ENCODE assay signal across 8 mouse cellular contexts in the genomic region with DNA sequence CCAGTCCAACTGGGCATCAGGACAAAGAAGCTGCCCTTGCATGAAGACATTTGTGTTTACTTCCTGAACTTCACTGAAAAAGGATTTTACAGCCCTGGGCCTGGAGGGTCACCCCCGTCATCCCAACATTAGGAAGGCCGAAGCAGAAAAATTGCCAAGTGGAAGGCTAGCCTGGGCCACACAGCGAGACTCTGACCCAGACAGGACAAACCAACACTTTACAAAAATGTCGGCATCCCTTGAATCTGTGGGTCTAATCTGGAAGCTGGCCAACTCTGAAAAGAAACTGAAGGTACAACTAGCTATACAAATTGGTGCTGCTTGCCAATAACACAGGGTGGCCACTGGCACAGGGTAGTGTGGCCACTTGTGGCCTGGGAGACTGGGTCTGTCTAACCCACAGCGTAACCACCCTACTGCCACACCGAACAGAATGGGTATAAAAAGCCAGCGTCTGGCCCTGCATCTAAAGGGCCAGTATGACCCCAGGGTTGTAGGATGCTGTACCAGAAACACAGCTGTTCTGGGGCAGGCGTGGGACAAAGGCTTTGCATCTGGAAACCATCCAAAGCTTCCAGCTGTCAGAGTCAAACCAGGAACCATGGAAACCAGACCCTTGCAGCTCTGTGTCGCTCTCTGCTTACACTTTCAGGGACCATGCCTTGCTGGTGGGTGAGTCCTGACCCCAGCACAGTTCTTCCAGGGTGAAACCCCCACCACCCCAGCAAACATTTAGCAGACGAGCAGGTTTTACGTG. TPM values are rescaled to one million over a fixed set of nuclear protein-coding genes. Genes with fewer than 3 reads are reported as not detected.
A peak's percentile ranks its signal among the peaks of the same experiment; 100 is the strongest.
DNase-seq lines count a peak whose midpoint lies in the region; ATAC-seq and TF ChIP-seq lines count a peak whose summit lies in the region.

No protein-coding gene starts in this region.

- ATAC-seq in forebrain, embryonic 11.5 days (replicated peaks; ENCODE audit: low FRiP score), result no peak
- 0 out of 2 replicates have a peak, but pooled peaks have one; percentile 15 for ATAC-seq in common myeloid progenitor, adult 5-6 weeks (replicated peaks; ENCODE audit: low read depth, poor library complexity, severe bottlenecking)
- ATAC-seq in heart, embryonic 12.5 days (ENCODE audit: insufficient number of reproducible peaks, low FRiP score), result peak; percentile 52; the same call in 1 of the 2 replicates

- H3K4me1 ChIP-seq in forebrain, embryonic 10.5 days, result peaks cover 15% of the 10 kb centered on the region
- peaks cover 3% of the 10 kb centered on the region; the same call in 1 of the 2 replicates for H3K4me1 ChIP-seq in forebrain, embryonic 11.5 days (replicated peaks; ENCODE audit: control insufficient read depth, insufficient read depth, low read length)
- peaks cover 12% of the 10 kb centered on the region for H3K4me1 ChIP-seq in heart, embryonic 12.5 days (replicated peaks)
- peaks cover 20% of the 10 kb centered on the region for H3K4me1 ChIP-seq in olfactory bulb, adult 2 months (ENCODE audit: control insufficient read depth, insufficient read depth, low read length)

- no peak for TF ChIP-seq POLR2A in olfactory bulb, adult 2 months (IDR thresholded peaks at IDR 0.05; ENCODE audit: insufficient read depth, low read depth, low read length)

- no peaks in the 10 kb centered on the region for H3K36me3 ChIP-seq in forebrain, embryonic 10.5 days (replicated peaks)
- H3K36me3 ChIP-seq in forebrain, embryonic 11.5 days (ENCODE audit: control insufficient read depth, insufficient read depth, low read length), result no peaks in the 10 kb centered on the region
- H3K36me3 ChIP-seq in heart, embryonic 12.5 days, result no peaks in the 10 kb centered on the region

- 0 out of 2 replicates have a peak, but pooled peaks cover under 1% of the 10 kb centered on the region for H3K9me3 ChIP-seq in forebrain, embryonic 10.5 days
- H3K9me3 ChIP-seq in forebrain, embryonic 11.5 days (ENCODE audit: control insufficient read depth, low read length), result no peaks in the 10 kb centered on the region
- 0 out of 2 replicates have a peak, but pooled peaks cover under 1% of the 10 kb centered on the region for H3K9me3 ChIP-seq in heart, embryonic 12.5 days (replicated peaks)

- no peak for DNase-seq in forebrain, embryonic 10.5 days (ENCODE audit: extremely low spot score, low spot score)
- DNase-seq in forebrain, embryonic 11.5 days (ENCODE audit: low spot score), result no peak
- peak; percentile 67 to 71 for DNase-seq in kidney, postnatal 4 days
- DNase-seq in adrenal gland, adult 18-20 months (ENCODE audit: low spot score in 2 of 2), result no peak
- DNase-seq in urinary bladder, postnatal 10 days (ENCODE audit: low spot score), result no peak

- no peak overlapping the region for H3K4me3 ChIP-seq in forebrain, embryonic 10.5 days
- H3K4me3 ChIP-seq in forebrain, embryonic 11.5 days (ENCODE audit: low read depth, low read length), result no peak overlapping the region
- H3K4me3 ChIP-seq in heart, embryonic 12.5 days, result no peak overlapping the region
- peak overlapping the region; percentile 40 for H3K4me3 ChIP-seq in olfactory bulb, adult 2 months (ENCODE audit: insufficient read depth, low read depth, low read length)

- H3K9ac ChIP-seq in forebrain, embryonic 11.5 days (ENCODE audit: low read length), result no peak overlapping the region
- no peak overlapping the region for H3K9ac ChIP-seq in heart, embryonic 12.5 days

- no peak overlapping the region for H3K4me2 ChIP-seq in forebrain, embryonic 11.5 days (ENCODE audit: low read depth, low read length, severe bottlenecking)
- H3K4me2 ChIP-seq in heart, embryonic 12.5 days, result no peak overlapping the region

- peak overlapping the region; percentile 51; the same call in 1 of the 2 replicates for H3K27ac ChIP-seq in forebrain, embryonic 10.5 days
- H3K27ac ChIP-seq in forebrain, embryonic 11.5 days (ENCODE audit: low read depth, low read length), result no peak overlapping the region
- H3K27ac ChIP-seq in heart, embryonic 12.5 days (ENCODE audit: poor library complexity, severe bottlenecking), result no peak overlapping the region
- H3K27ac ChIP-seq in olfactory bulb, adult 2 months (ENCODE audit: insufficient read depth, low read depth, low read length), result peak overlapping the region; percentile 56; the same call in 1 of the 2 replicates

- 80% methylated on average over 11 of the region's 11 CpGs for WGBS in forebrain, embryonic 10.5 days
- WGBS in forebrain, embryonic 11.5 days, result 80% methylated on average over 11 of the region's 11 CpGs
- 56% methylated on average over 11 of the region's 11 CpGs for whole genome bisulfite sequencing in heart, embryonic 12.5 days
- 36% methylated on average over 11 of the region's 11 CpGs for WGBS in olfactory bulb, adult 2 months

- TF ChIP-seq CTCF in olfactory bulb, adult 2 months (IDR thresholded peaks at IDR 0.05; ENCODE audit: insufficient read depth, low read depth, low read length), result no peak

- no peaks in the 10 kb centered on the region for H3K27me3 ChIP-seq in forebrain, embryonic 10.5 days (ENCODE audit: poor library complexity, severe bottlenecking)
- no peaks in the 10 kb centered on the region for H3K27me3 ChIP-seq in forebrain, embryonic 11.5 days (ENCODE audit: control insufficient read depth, insufficient read depth, low read length)
- H3K27me3 ChIP-seq in heart, embryonic 12.5 days (replicated peaks), result no peaks in the 10 kb centered on the region

RNA-seq across cellular contexts. Expression of a gene that starts 7.2 kb away (rescaled TPM):
- polyA plus RNA-seq in forebrain, embryonic 10.5 days (2016; fragmentation: Nextera tagmentation; extraction: Ambion mirVana), result 18.3 and 19.1 TPM in 2 replicates
- polyA plus RNA-seq in forebrain, embryonic 11.5 days (2014; fragmentation: Nextera tagmentation; extraction: Ambion mirVana), result 29.8 and 31.1 TPM in 2 replicates
- total RNA-seq in common myeloid progenitor, adult 5-6 weeks (2017), result 23.1 and 25.1 TPM in 2 replicates
- 19.8 and 20.2 TPM in 2 replicates for polyA plus RNA-seq in heart, embryonic 12.5 days (2016; fragmentation: Nextera tagmentation; extraction: Ambion mirVana)
- 75.7 TPM in 1 of 2 replicates, not detected in the other for polyA plus RNA-seq in olfactory bulb, adult 2 months (2012; ENCODE audit: insufficient read depth, insufficient read length, low replicate concordance, missing spikeins)
- 10 to 100 TPM; 19.0 to 23.0 TPM for total RNA-seq in adrenal gland, adult 18-20 months (2021)

RNA-seq across cellular contexts. Expression of a gene that starts 37.4 kb away (rescaled TPM):
- polyA plus RNA-seq in forebrain, embryonic 10.5 days (2016; fragmentation: Nextera tagmentation; extraction: Ambion mirVana), result 214 and 224 TPM in 2 replicates
- polyA plus RNA-seq in forebrain, embryonic 11.5 days (2014; fragmentation: Nextera tagmentation; extraction: Ambion mirVana), result 225 and 246 TPM in 2 replicates
- 182 and 243 TPM in 2 replicates for total RNA-seq in common myeloid progenitor, adult 5-6 weeks (2017)
- polyA plus RNA-seq in heart, embryonic 12.5 days (2016; fragmentation: Nextera tagmentation; extraction: Ambion mirVana), result 494 and 510 TPM in 2 replicates
- polyA plus RNA-seq in olfactory bulb, adult 2 months (2012; ENCODE audit: insufficient read depth, insufficient read length, low replicate concordance, missing spikeins), result not detected in 2 replicates
- total RNA-seq in adrenal gland, adult 18-20 months (2021), result 100 to 1,000 TPM; 450 to 534 TPM

RNA-seq across cellular contexts. Expression of a gene that starts 37.5 kb away (rescaled TPM):
- 78.5 and 81.3 TPM in 2 replicates for polyA plus RNA-seq in forebrain, embryonic 10.5 days (2016; fragmentation: Nextera tagmentation; extraction: Ambion mirVana)
- 48.9 and 49.3 TPM in 2 replicates for polyA plus RNA-seq in forebrain, embryonic 11.5 days (2014; fragmentation: Nextera tagmentation; extraction: Ambion mirVana)
- total RNA-seq in common myeloid progenitor, adult 5-6 weeks (2017), result 15.1 and 18.3 TPM in 2 replicates
- polyA plus RNA-seq in heart, embryonic 12.5 days (2016; fragmentation: Nextera tagmentation; extraction: Ambion mirVana), result 22.6 and 23.1 TPM in 2 replicates
- polyA plus RNA-seq in olfactory bulb, adult 2 months (2012; ENCODE audit: insufficient read depth, insufficient read length, low replicate concordance, missing spikeins), result not detected in 2 replicates
- 10 to 100 TPM; 17.6 to 18.4 TPM for total RNA-seq in adrenal gland, adult 18-20 months (2021)

Comparison
In these comparisons a context has a peak if more than half of its experiments do, and no peak if none do; other contexts are left out.
1. H3K27ac ChIP-seq: peak in forebrain, embryonic 10.5 days (single experiment) and olfactory bulb, adult 2 months (single experiment); none in forebrain, embryonic 11.5 days (single experiment) and heart, embryonic 12.5 days (single experiment).
2. DNase-seq: peak in kidney, postnatal 4 days (2 of 2); none in forebrain, embryonic 10.5 days (single experiment), forebrain, embryonic 11.5 days (single experiment), adrenal gland, adult 18-20 months (0 of 2) and urinary bladder, postnatal 10 days (single experiment).